ENCODE assay signal across 8 mouse cellular contexts in the genomic region with DNA sequence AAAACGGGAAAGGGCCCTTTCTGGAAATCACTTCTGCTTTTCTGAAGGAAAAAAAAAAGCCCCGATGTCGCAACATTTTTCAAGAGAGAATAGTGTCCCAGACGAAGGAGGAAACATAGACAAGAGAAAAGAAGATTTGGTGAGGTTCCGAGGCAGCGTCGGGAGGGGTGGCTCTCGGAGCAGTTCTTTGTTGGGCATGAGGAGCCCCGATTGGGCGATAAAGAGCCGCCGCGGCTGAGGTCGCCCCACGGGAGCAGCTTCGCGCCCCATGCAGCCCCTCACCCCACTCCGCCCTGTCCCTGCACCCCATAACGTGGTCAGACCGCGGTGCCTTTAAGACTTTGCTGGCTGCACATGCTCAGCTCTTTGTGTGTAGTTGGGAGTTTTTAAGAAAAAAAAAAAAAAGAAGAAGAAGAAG. TPM values are rescaled to one million over a fixed set of nuclear protein-coding genes. Genes with fewer than 3 reads are reported as not detected.
DNase-seq lines count a peak whose midpoint lies in the region; ATAC-seq and TF ChIP-seq lines count a peak whose summit lies in the region.

No protein-coding gene starts in this region.

- H3K4me1 ChIP-seq in kidney, postnatal 0 days (replicated peaks; ENCODE audit: insufficient read depth, low read length) = 0 out of 2 replicates have a peak, but pooled peaks cover 3% of the 10 kb centered on the region
- H3K4me1 ChIP-seq in forebrain, embryonic 12.5 days = peaks cover 35% of the 10 kb centered on the region
- peaks cover 29% of the 10 kb centered on the region for H3K4me1 ChIP-seq in limb, embryonic 14.5 days (ENCODE audit: control insufficient read depth, insufficient read depth, low read length)

- H3K4me2 ChIP-seq in kidney, postnatal 0 days (ENCODE audit: low read length) = peak overlapping the region; percentile 98
- H3K4me2 ChIP-seq in forebrain, embryonic 12.5 days = peak overlapping the region; percentile 100
- H3K4me2 ChIP-seq in limb, embryonic 14.5 days (replicated peaks; ENCODE audit: low read depth, low read length, severe bottlenecking) = peak overlapping the region; percentile 96

- TF ChIP-seq CTCF in kidney, postnatal 0 days (IDR thresholded peaks at IDR 0.05; ENCODE audit: low read depth) = no peak

- no peak for ATAC-seq in kidney, postnatal 0 days (replicated peaks; ENCODE audit: low FRiP score, low read depth)
- ATAC-seq in forebrain, embryonic 12.5 days (ENCODE audit: low FRiP score) = peak; percentile 57
- ATAC-seq in limb, embryonic 14.5 days (ENCODE audit: low FRiP score, low read depth) = peak; percentile 25

- WGBS in kidney, postnatal 0 days = under 1% methylated on average over 21 of the region's 21 CpGs
- WGBS in forebrain, embryonic 12.5 days = under 1% methylated on average over 21 of the region's 21 CpGs
- WGBS in limb, embryonic 14.5 days = 0% methylated on average over 21 of the region's 21 CpGs

- no peak for TF ChIP-seq POLR2A in limb, embryonic 14.5 days (IDR thresholded peaks at IDR 0.05; ENCODE audit: borderline replicate concordance, extremely low read depth, insufficient read depth, insufficient read length)

- H3K9me3 ChIP-seq in kidney, postnatal 0 days (replicated peaks; ENCODE audit: low read length) = no peaks in the 10 kb centered on the region
- no peaks in the 10 kb centered on the region for H3K9me3 ChIP-seq in forebrain, embryonic 12.5 days
- H3K9me3 ChIP-seq in limb, embryonic 14.5 days (ENCODE audit: control insufficient read depth, low read length) = peaks cover 3% of the 10 kb centered on the region; the same call in 1 of the 2 replicates

- no peaks in the 10 kb centered on the region for H3K27me3 ChIP-seq in kidney, postnatal 0 days (ENCODE audit: insufficient read depth, low read length)
- H3K27me3 ChIP-seq in forebrain, embryonic 12.5 days = no peaks in the 10 kb centered on the region
- no peaks in the 10 kb centered on the region for H3K27me3 ChIP-seq in limb, embryonic 14.5 days (ENCODE audit: control insufficient read depth, insufficient read depth, low read length)

- no peaks in the 10 kb centered on the region for H3K36me3 ChIP-seq in kidney, postnatal 0 days (ENCODE audit: insufficient read depth, low read length)
- H3K36me3 ChIP-seq in forebrain, embryonic 12.5 days (replicated peaks) = no peaks in the 10 kb centered on the region
- H3K36me3 ChIP-seq in limb, embryonic 14.5 days (ENCODE audit: control insufficient read depth, insufficient read depth, low read length) = no peaks in the 10 kb centered on the region

- peak overlapping the region; percentile 96 for H3K9ac ChIP-seq in kidney, postnatal 0 days (ENCODE audit: low read depth, low read length)
- H3K9ac ChIP-seq in forebrain, embryonic 12.5 days = peak overlapping the region; percentile 92
- peak overlapping the region; percentile 93 for H3K9ac ChIP-seq in limb, embryonic 14.5 days (ENCODE audit: low read depth, low read length, severe bottlenecking)

- peak overlapping the region; percentile 89 for H3K27ac ChIP-seq in kidney, postnatal 0 days
- peak overlapping the region; percentile 96 for H3K27ac ChIP-seq in forebrain, embryonic 12.5 days
- H3K27ac ChIP-seq in limb, embryonic 14.5 days (replicated peaks; ENCODE audit: low read depth, low read length) = peak overlapping the region; percentile 99

- H3K4me3 ChIP-seq in kidney, postnatal 0 days (replicated peaks; ENCODE audit: low read depth, low read length) = peak overlapping the region; percentile 95
- H3K4me3 ChIP-seq in forebrain, embryonic 12.5 days (replicated peaks) = peak overlapping the region; percentile 94
- peak overlapping the region; percentile 92 for H3K4me3 ChIP-seq in limb, embryonic 14.5 days (replicated peaks; ENCODE audit: low read length)

- DNase-seq in kidney, postnatal 0 days (ENCODE audit: low spot score) = peak; percentile 64
- no peak for DNase-seq in kidney, postnatal 14 days
- DNase-seq in adipocyte (ENCODE audit: low spot score) = peak; percentile 80
- DNase-seq in limb, embryonic 14.5 days (ENCODE audit: low spot score) = peak; percentile 58
- peak; percentile 63 to 69 for DNase-seq in monocyte, adult 2 months (ENCODE audit: low read depth in 1 of 2, low spot score in 2 of 2)
- DNase-seq in right cerebral cortex, adult 18-20 months = no peak
- DNase-seq in cerebellum, adult 18-20 months = no peak

RNA-seq across cellular contexts. Expression of gene Atrnl1, which starts 0.8 kb away (rescaled TPM):
- polyA plus RNA-seq in kidney, postnatal 0 days (2015; fragmentation: Nextera tagmentation; extraction: Ambion mirVana) = 8.1 and 8.5 TPM in 2 replicates
- 7.6 and 7.8 TPM in 2 replicates for polyA plus RNA-seq in forebrain, embryonic 12.5 days (2016; fragmentation: Nextera tagmentation; extraction: Ambion mirVana)
- 19.0 and 19.9 TPM in 2 replicates for polyA plus RNA-seq in limb, embryonic 14.5 days (2012; rRNA removed)
- polyA plus RNA-seq in limb, embryonic 14.5 days (2014; fragmentation: Nextera tagmentation; extraction: Ambion mirVana) = 7.7 and 10.2 TPM in 2 replicates

Comparison
In these comparisons a context has a peak if more than half of its experiments do, and no peak if none do; other contexts are left out.
1. DNase-seq: peak in kidney, postnatal 0 days (single experiment), adipocyte (single experiment), limb, embryonic 14.5 days (single experiment) and monocyte, adult 2 months (2 of 2); none in kidney, postnatal 14 days (single experiment), right cerebral cortex, adult 18-20 months (single experiment) and cerebellum, adult 18-20 months (0 of 2).
2. Peak in every context shown above with its lines, with median percentiles within 50 percentile points of each other: H3K27ac ChIP-seq, H3K4me2 ChIP-seq, H3K4me3 ChIP-seq and H3K9ac ChIP-seq.